Mouse (Mus musculus): ENCODE data around the gene Myt1. TPM values are rescaled to one million over a fixed set of nuclear protein-coding genes. Genes with fewer than 3 reads are reported as not detected.

Gene Myt1
- total RNA-seq, 2 experiments from 2014 or later, result 17.4 to 18.1 TPM

Other genes with a start within 250 kb of the Myt1 start
- gene Dnajc5, start 242.8 kb upstream of the Myt1 start, total RNA-seq (2021), result 100 to 1,000 TPM; 289 to 296 TPM
- 10 to 100 TPM; 44.2 to 50.5 TPM for gene Uckl1, start 178.4 kb upstream of the Myt1 start, total RNA-seq (2021)
- gene Prpf6, start 171.5 kb upstream of the Myt1 start, total RNA-seq (2021), result 10 to 100 TPM; 51.0 to 51.7 TPM
- gene Zfp512b, start 170.5 kb upstream of the Myt1 start, total RNA-seq (2021), result 10 to 100 TPM; 76.5 to 89.2 TPM
- 10 to 100 TPM; 19.4 to 20.2 TPM for gene Samd10, start 164.1 kb upstream of the Myt1 start, total RNA-seq (2021)
- gene Gm29797, start 106.3 kb upstream of the Myt1 start, total RNA-seq (2021), result not detected
- gene Sox18, start 91.7 kb upstream of the Myt1 start, total RNA-seq (2021), result 10 to 100 TPM; 10.9 to 11.4 TPM
- gene Tcea2, start 83.0 kb upstream of the Myt1 start, total RNA-seq (2021), result 10 to 100 TPM; 61.9 to 63.3 TPM
- 10 to 100 TPM; 30.2 to 35.3 TPM for gene Rgs19, start 69.4 kb upstream of the Myt1 start, total RNA-seq (2021)
- gene Lkaaear1, start 64.9 kb upstream of the Myt1 start, total RNA-seq (2021), result not detected
- 10 to 100 TPM; 56.1 to 57.3 TPM for gene Oprl1, start 48.3 kb upstream of the Myt1 start, total RNA-seq (2021)
- gene Pcmtd2, start 74.5 kb downstream of the Myt1 start, total RNA-seq (2021), result 10 to 100 TPM; 78.2 to 95.2 TPM
- gene Polr3k, start 101.0 kb downstream of the Myt1 start, total RNA-seq (2021), result 10 to 100 TPM; 30.2 to 33.4 TPM
- gene Gm14496, start 227.8 kb downstream of the Myt1 start, total RNA-seq (2021), result not detected

Measured in left cerebral cortex, postnatal 25 days (tissue).